Mouse (Mus musculus): Measurements from ENCODE around the gene Ubxn7. TPM values are rescaled to one million over a fixed set of nuclear protein-coding genes. Genes with fewer than 3 reads are reported as not detected.

Ubxn7 gene
- polyA plus RNA-seq, 1 experiment from 2014 or later, result 19.8 TPM

GRCm38 (mm10) chr16:32407730-32408129 lies 75.7 kb downstream of the Ubxn7 start:
- Histone ChIP-seq H3K4me2 (replicated peaks) (no peak overlapping the region), H3K36me3 (no peaks in the 10 kb centered on the region), H3K9ac (no peak overlapping the region), H3K9me3 (no peaks in the 10 kb centered on the region), H3K4me1 (replicated peaks) (no peaks in the 10 kb centered on the region), H3K27me3 (replicated peaks) (no peaks in the 10 kb centered on the region), H3K27ac (no peak overlapping the region), H3K4me3 (replicated peaks) (no peak overlapping the region)
- 77% methylated on average over 10 of the region's 10 CpGs for WGBS
- no peak for ATAC-seq

GRCm38 (mm10) chr16:32417457-32417856 lies 85.4 kb downstream of the Ubxn7 start:
- 50% methylated on average over 1 of the region's 1 CpGs for WGBS
- Histone ChIP-seq H3K9ac (no peak overlapping the region), H3K9me3 (no peaks in the 10 kb centered on the region), H3K4me3 (replicated peaks) (no peak overlapping the region), H3K4me1 (replicated peaks) (peaks cover 6% of the 10 kb centered on the region; the same call in 1 of the 2 replicates), H3K27ac (peak overlapping the region; percentile 41), H3K36me3 (no peaks in the 10 kb centered on the region), H3K4me2 (replicated peaks) (no peak overlapping the region), H3K27me3 (replicated peaks) (no peaks in the 10 kb centered on the region)
- ATAC-seq, result peak; percentile 59

DNA sequence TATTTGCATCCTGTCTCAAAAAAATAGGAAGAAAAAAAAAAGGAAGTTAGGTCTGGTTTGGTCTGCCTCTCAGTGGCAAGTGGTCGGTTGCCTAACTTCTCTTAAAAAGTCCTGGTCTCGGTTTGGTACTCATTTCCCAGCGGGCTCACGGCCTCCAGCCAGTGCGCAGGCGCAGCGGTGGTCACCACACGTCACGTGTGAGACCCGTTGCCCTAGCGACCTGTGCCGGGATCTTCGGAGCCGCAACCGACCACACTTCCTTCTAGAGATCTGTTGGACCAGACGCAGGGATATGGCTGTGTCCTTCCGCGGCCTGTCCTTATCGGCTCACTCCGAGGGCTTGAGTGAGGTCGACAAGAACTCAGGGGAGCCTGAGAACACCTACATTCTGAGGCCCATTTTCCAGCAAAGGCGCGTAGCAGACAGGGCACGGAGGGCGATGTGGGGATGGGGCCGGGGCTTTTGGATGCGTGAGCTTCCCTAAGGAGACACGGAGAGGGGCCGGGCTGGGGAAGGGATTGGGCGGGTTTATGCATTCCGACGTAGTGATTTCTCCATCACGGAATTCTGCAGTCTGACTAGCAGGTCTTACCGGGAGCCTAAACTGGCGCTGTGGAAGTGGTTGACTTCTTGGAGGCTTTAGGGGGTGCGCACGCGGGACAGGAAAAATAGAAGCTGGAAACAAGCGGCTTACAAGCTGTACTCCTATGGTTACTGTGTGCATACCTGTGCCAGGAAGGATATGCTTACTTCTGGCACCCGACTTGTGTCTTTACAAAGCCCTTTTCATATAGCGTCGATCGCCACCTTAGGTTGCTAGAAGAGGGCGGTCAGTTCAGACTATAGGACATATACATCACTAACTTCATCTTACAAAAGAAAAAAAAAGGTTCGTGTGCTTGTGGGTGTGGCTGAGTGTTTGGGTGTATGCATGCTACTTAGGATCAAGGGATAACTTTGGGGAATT lies 87.7 kb downstream of the Ubxn7 start, which contains the start of gene Tctex1d2:
Gene Tctex1d2 (plus strand): TSS at position 186 of the 967 bp plus-strand sequence.
- H3K9me3 ChIP-seq, result no peaks in the 10 kb centered on the region
- H3K36me3 ChIP-seq, result no peaks in the 10 kb centered on the region
- ATAC-seq, result peak; percentile 95
- H3K4me3 ChIP-seq (replicated peaks), result peak within 1 kb of the TSS; percentile 63
- H3K27ac ChIP-seq, result peak within 1 kb of the TSS; percentile 90
- WGBS, result 2% methylated on average over 45 of the region's 45 CpGs
- H3K27me3 ChIP-seq (replicated peaks), result no peaks in the 10 kb centered on the region
- H3K4me1 ChIP-seq (replicated peaks), result peaks cover 6% of the 10 kb centered on the region; the same call in 1 of the 2 replicates
- peak within 1 kb of the TSS; percentile 76 for H3K4me2 ChIP-seq (replicated peaks)
- H3K9ac ChIP-seq, result peak within 1 kb of the TSS; percentile 70

DNA sequence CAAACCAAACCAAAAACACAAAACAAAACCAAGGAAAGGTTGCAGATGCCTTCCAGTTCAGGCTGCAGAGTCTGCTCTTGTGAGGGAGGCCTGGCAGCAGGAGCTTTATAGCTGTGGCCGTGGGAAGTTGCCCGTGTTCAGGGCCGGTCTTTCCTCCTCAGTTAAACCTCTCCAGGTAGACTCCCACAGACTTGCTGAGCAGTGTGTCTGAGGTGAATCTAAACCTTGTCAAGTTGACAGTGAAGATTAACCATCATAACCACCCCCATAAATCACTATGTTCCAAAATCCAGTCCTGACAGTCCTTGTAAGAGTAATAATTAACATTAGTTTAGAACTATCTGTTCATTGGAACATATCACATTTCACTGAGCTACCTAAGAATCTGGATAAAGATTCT lies 95.4 kb downstream of the Ubxn7 start:
- Histone ChIP-seq H3K4me1 (replicated peaks) (no peaks in the 10 kb centered on the region), H3K27me3 (replicated peaks) (no peaks in the 10 kb centered on the region), H3K9me3 (no peaks in the 10 kb centered on the region), H3K4me3 (replicated peaks) (no peak overlapping the region), H3K27ac (no peak overlapping the region), H3K9ac (no peak overlapping the region), H3K36me3 (no peaks in the 10 kb centered on the region), H3K4me2 (replicated peaks) (no peak overlapping the region)
- 73% methylated on average over 3 of the region's 3 CpGs for WGBS
- ATAC-seq, result no peak

GRCm38 (mm10) chr16:32430474-32431046 lies 98.5 kb downstream of the Ubxn7 start, which contains the start of gene Pcyt1a:
Gene Pcyt1a, plus strand, starts transcription at chr16:32430921.
- Histone ChIP-seq H3K4me1 (replicated peaks) (no peaks in the 10 kb centered on the region), H3K27me3 (replicated peaks) (no peaks in the 10 kb centered on the region), H3K9me3 (no peaks in the 10 kb centered on the region), H3K4me2 (replicated peaks) (peak within 1 kb of the TSS; percentile 82), H3K36me3 (no peaks in the 10 kb centered on the region), H3K9ac (peak within 1 kb of the TSS; percentile 73), H3K27ac (peak within 1 kb of the TSS; percentile 83), H3K4me3 (replicated peaks) (peak within 1 kb of the TSS; percentile 64)
- WGBS, result under 1% methylated on average over 54 of the region's 54 CpGs
- ATAC-seq, result peak; percentile 97

- Histone ChIP-seq H3K9ac (peak overlapping the region; percentile 73), H3K27me3 (replicated peaks) (no peaks in the 10 kb centered on the region), H3K4me2 (replicated peaks) (peak overlapping the region; percentile 82), H3K4me3 (replicated peaks) (peak overlapping the region; percentile 64), H3K4me1 (replicated peaks) (no peaks in the 10 kb centered on the region), H3K27ac (peak overlapping the region; percentile 83), H3K36me3 (no peaks in the 10 kb centered on the region), H3K9me3 (no peaks in the 10 kb centered on the region)
- under 1% methylated on average over 28 of the region's 28 CpGs for WGBS
- ATAC-seq, result peak; percentile 67; the same call in 1 of the 2 replicates
Observed at GRCm38 (mm10) chr16:32431047-32431591, 99.1 kb downstream of the Ubxn7 start.

- WGBS, result 89% methylated on average over 1 of the region's 1 CpGs
- H3K27ac ChIP-seq, result no peak overlapping the region
Observed at GRCm38 (mm10) chr16:32431926-32432325, 99.9 kb downstream of the Ubxn7 start.

GRCm38 (mm10) chr16:32433138-32433537 lies 101.1 kb downstream of the Ubxn7 start:
- Histone ChIP-seq H3K9me3 (no peaks in the 10 kb centered on the region), H3K4me3 (replicated peaks) (no peak overlapping the region), H3K27ac (no peak overlapping the region), H3K9ac (no peak overlapping the region), H3K36me3 (no peaks in the 10 kb centered on the region), H3K4me1 (replicated peaks) (no peaks in the 10 kb centered on the region), H3K4me2 (replicated peaks) (no peak overlapping the region), H3K27me3 (replicated peaks) (no peaks in the 10 kb centered on the region)
- no peak for ATAC-seq
- WGBS, result 76% methylated on average over 2 of the region's 2 CpGs

More at GRCm38 (mm10) chr16:32431926-32432325, 99.9 kb downstream of the Ubxn7 start:
- Histone ChIP-seq H3K9me3 (no peaks in the 10 kb centered on the region), H3K27me3 (replicated peaks) (no peaks in the 10 kb centered on the region), H3K4me1 (replicated peaks) (no peaks in the 10 kb centered on the region), H3K36me3 (no peaks in the 10 kb centered on the region), H3K9ac (no peak overlapping the region), H3K4me2 (replicated peaks) (peak overlapping the region; percentile 82), H3K4me3 (replicated peaks) (peak overlapping the region; percentile 64)
- ATAC-seq, result no peak

- no peaks in the 10 kb centered on the region for H3K36me3 ChIP-seq
Observed at GRCm38 (mm10) chr16:32434066-32434465, 102.0 kb downstream of the Ubxn7 start.

DNA sequence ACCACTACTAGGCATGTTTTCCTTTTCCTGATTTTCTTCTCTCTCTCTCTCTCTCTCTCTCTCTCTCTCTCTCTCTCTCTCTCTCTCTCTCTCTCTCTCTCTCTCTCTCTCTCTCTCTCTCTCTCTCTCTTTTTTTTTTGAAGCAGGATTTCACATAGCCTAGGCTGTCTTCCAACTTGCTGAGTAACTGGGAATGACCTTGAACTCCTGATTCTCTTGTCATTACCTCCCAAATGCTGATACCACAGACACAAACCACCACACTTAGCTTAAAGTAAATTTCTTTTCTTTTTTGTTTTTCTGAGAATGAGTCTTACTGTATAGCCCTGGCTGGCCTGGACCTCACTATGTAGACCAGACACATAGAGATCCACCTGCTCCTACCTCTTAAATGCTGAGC lies 102.6 kb downstream of the Ubxn7 start:
- Histone ChIP-seq H3K27me3 (replicated peaks) (no peaks in the 10 kb centered on the region), H3K27ac (no peak overlapping the region), H3K4me3 (replicated peaks) (no peak overlapping the region), H3K4me2 (replicated peaks) (no peak overlapping the region), H3K9me3 (no peaks in the 10 kb centered on the region), H3K9ac (no peak overlapping the region), H3K4me1 (replicated peaks) (no peaks in the 10 kb centered on the region), H3K36me3 (no peaks in the 10 kb centered on the region)
- ATAC-seq, result no peak

More at GRCm38 (mm10) chr16:32434066-32434465, 102.0 kb downstream of the Ubxn7 start:
- H3K27me3 ChIP-seq (replicated peaks), result no peaks in the 10 kb centered on the region
- WGBS, result 55% methylated on average over 6 of the region's 6 CpGs
- no peaks in the 10 kb centered on the region for H3K4me1 ChIP-seq (replicated peaks)
- no peak overlapping the region for H3K4me3 ChIP-seq (replicated peaks)
- no peak for ATAC-seq
- no peak overlapping the region for H3K9ac ChIP-seq
- no peaks in the 10 kb centered on the region for H3K9me3 ChIP-seq
- H3K4me2 ChIP-seq (replicated peaks), result no peak overlapping the region
- H3K27ac ChIP-seq, result no peak overlapping the region

DNA sequence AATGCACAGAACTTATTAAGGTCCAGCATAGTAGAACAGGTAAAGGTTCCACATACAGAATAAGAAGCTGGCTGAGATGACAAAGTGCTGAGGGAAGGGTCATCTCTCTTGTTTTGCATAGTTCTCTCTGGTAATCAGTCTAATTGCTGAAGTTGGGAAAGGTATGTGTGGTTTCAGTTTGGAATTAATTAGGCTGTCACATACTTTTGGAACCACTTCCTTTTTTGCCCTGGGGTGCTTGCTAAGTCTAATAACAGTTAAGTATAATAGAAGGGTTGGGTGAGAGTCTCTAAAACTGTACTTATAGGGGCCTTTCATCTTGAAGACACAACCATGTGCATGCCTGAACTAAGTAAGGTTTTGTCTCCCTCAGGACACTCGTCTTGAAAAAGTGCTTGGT lies 104.6 kb downstream of the Ubxn7 start:
- Histone ChIP-seq H3K36me3 (no peaks in the 10 kb centered on the region), H3K9me3 (no peaks in the 10 kb centered on the region), H3K9ac (no peak overlapping the region), H3K27ac (no peak overlapping the region), H3K4me3 (replicated peaks) (no peak overlapping the region), H3K4me1 (replicated peaks) (no peaks in the 10 kb centered on the region), H3K4me2 (replicated peaks) (no peak overlapping the region), H3K27me3 (replicated peaks) (no peaks in the 10 kb centered on the region)
- 69% methylated on average over 1 of the region's 1 CpGs for WGBS
- no peak for ATAC-seq

DNA sequence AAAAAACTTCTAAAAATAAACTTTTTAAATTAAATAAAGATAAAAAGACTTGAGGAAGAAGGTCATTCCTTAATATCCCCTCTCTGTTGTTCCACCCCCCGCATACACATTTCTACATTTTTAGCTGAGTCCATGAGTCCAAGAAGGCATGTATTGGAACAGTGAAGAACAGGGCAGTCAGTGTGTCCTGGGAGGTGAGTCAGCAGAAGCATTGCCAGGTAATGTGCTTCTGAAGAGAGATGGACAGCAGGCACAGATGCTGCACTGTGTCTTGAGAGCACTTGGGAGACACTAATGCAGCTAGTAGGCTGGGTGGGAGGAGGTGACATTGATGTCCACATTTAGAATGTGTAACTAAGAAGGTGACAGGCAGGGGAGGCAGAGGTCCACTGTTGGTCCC lies 105.2 kb downstream of the Ubxn7 start:
- no peak overlapping the region for H3K9ac ChIP-seq
- H3K27ac ChIP-seq, result no peak overlapping the region
- H3K36me3 ChIP-seq, result no peaks in the 10 kb centered on the region
- H3K4me1 ChIP-seq (replicated peaks), result no peaks in the 10 kb centered on the region
- H3K27me3 ChIP-seq (replicated peaks), result no peaks in the 10 kb centered on the region
- 93% methylated on average over 1 of the region's 1 CpGs for WGBS
- no peaks in the 10 kb centered on the region for H3K9me3 ChIP-seq
- H3K4me2 ChIP-seq (replicated peaks), result no peak overlapping the region
- ATAC-seq, result no peak
- H3K4me3 ChIP-seq (replicated peaks), result no peak overlapping the region

Data from intestine, embryonic 15.5 days (tissue).